Mouse (Mus musculus) heart, adult 2 months (tissue): ENCODE data around the gene Prkcd.

Experiments
- CTCF ChIP-seq: fragments of 200-600 bp; IDR thresholded peaks from 2 replicates; pipeline ENCODE4 v1.8.1; 2022; ENCODE audit warnings: antibody characterized with exemption, mild to moderate bottlenecking, moderate library complexity
- POLR2A ChIP-seq: fragments of 200-500 bp; IDR thresholded peaks from 2 replicates; pipeline ENCODE4 v1.6.1; 2011; ENCODE audit warnings: mild to moderate bottlenecking, low read depth, low read length, control low read depth; ENCODE audit not compliant: insufficient read depth

DNA sequence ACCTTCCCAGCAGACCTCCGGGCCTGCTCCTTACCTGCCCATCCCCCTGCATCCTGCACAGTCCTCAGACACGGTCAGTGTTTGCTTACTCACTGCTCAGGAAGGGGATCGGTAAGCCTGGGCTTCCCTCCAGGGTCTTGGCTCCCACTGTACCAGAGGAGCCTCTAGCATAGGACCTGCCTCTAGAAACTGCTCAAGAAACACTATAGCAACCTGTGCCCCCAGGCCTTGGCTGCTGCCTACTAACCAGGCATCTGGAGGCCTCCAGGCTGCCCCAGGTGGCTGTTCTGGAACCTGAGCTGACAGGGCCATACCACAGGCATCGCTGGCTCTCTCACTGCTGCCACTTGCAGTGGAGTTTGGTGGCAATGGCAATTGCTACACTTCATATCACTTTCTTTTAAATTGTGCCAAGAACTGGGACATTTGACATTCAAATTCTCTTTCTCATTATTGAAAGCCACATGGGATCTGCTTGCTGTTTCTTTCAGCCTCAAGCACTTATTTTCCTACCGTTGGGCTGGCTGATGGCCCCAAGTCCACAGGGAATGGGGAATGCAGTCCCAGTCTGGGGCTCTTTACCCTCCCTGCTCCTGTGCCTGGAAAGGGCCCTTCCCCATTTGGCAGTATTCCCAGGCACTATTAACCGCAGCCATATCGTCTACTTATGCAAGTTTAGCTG lies 39.1 kb downstream of the Prkcd start:
- TF ChIP-seq POLR2A, result no peak
- TF ChIP-seq CTCF, result no peak
